Mouse (Mus musculus) MEL (cell line): ENCODE data around the gene Bclaf1. TPM values are rescaled to one million over a fixed set of nuclear protein-coding genes. Genes with fewer than 3 reads are reported as not detected.

Experiments used
- DNase-seq: peaks from one replicate; pipeline ENCODE4 v3.0.0; 2011; ENCODE audit warnings: low read depth, low spot score
- H3K27ac ChIP-seq: 2 replicates; pipeline ENCODE4 v1.5.1; 2012; ENCODE audit warnings: low read depth, mild to moderate bottlenecking, control low read depth, low read length, moderate library complexity; ENCODE audit not compliant: control insufficient read depth
- H3K27me3 ChIP-seq, 2 experiments: fragments of 150-350 bp in 1 of 2; sonication (generic) in 1 of 2; 2 replicates each; pipeline ENCODE4 v1.6.1; 2012; ENCODE audit warnings: low read length in 2 of 2, mild to moderate bottlenecking in 2 of 2, improper control_type of control experiment in 1 of 2, moderate library complexity in 1 of 2; ENCODE audit not compliant: insufficient read depth in 2 of 2, control insufficient read depth in 1 of 2
- H3K36me3 ChIP-seq, 2 experiments: 2 replicates each; pipeline ENCODE4 v1.6.1; 2012 to 2014; ENCODE audit warnings: low read length in 2 of 2, improper control_type of control experiment in 1 of 2, inconsistent platforms in 1 of 2, mild to moderate bottlenecking in 1 of 2; ENCODE audit not compliant: insufficient read depth in 2 of 2, control insufficient read depth in 1 of 2
- H3K4me1 ChIP-seq, 2 experiments: fragments of 150-350 bp in 1 of 2; sonication (generic) in 1 of 2; 2 replicates each; pipeline ENCODE4 v1.6.1; 2012; ENCODE audit warnings: low read length in 2 of 2, improper control_type of control experiment in 1 of 2, mild to moderate bottlenecking in 1 of 2; ENCODE audit not compliant: insufficient read depth in 2 of 2, control insufficient read depth in 1 of 2
- H3K4me3 ChIP-seq, 2 experiments: fragments of 150-350 bp in 1 of 2; sonication (generic) in 1 of 2; 2 replicates each; pipeline ENCODE4 v1.5.1; 2012; ENCODE audit warnings: low read depth in 2 of 2, low read length in 2 of 2, mild to moderate bottlenecking in 2 of 2, moderate library complexity in 2 of 2, control low read depth in 1 of 2, improper control_type of control experiment in 1 of 2; ENCODE audit not compliant: control insufficient read depth in 1 of 2, insufficient read depth in 1 of 2
- H3K79me2 ChIP-seq: 2 replicates; pipeline ENCODE4 v1.6.1; 2012; ENCODE audit warnings: mild to moderate bottlenecking, low read length, moderate library complexity; ENCODE audit not compliant: control insufficient read depth, poor library complexity, insufficient read depth
- H3K9ac ChIP-seq: 2 replicates; pipeline ENCODE4 v1.6.1; 2012; ENCODE audit warnings: low read depth, mild to moderate bottlenecking, control low read depth, low read length, moderate library complexity; ENCODE audit not compliant: control insufficient read depth, poor library complexity, severe bottlenecking
- H3K9me3 ChIP-seq: fragments of 150-350 bp; sonication (generic); replicated peaks from 2 replicates; pipeline ENCODE4 v1.6.1; 2012; ENCODE audit warnings: mild to moderate bottlenecking, low read length, improper control_type of control experiment, moderate library complexity; ENCODE audit not compliant: insufficient read depth
- BHLHE40 ChIP-seq: IDR thresholded peaks from 2 replicates; pipeline ENCODE4 v1.6.1; 2012; ENCODE audit warnings: low read depth, mild to moderate bottlenecking, inconsistent platforms, low read length, improper control_type of control experiment, borderline replicate concordance
- CHD2 ChIP-seq: IDR thresholded peaks from 2 replicates; pipeline ENCODE4 v1.6.1; 2011; ENCODE audit warnings: low read length, improper control_type of control experiment
- CTCF ChIP-seq, 3 experiments: IDR thresholded peaks in 2 of 3; conservative IDR thresholded peaks in 1 of 3; 2 replicates each; pipeline ENCODE4 v1.5.1; 2011 to 2012; ENCODE audit warnings: low read length in 3 of 3, low read depth in 2 of 3, mild to moderate bottlenecking in 2 of 3, improper control_type of control experiment in 1 of 3, inconsistent platforms in 1 of 3, mixed read lengths in 1 of 3, moderate library complexity in 1 of 3; ENCODE audit not compliant: control insufficient read depth in 1 of 3, insufficient read depth in 1 of 3, poor library complexity in 1 of 3, severe bottlenecking in 1 of 3
- E2F4 ChIP-seq: IDR thresholded peaks from 2 replicates; pipeline ENCODE4 v1.6.1; 2011; ENCODE audit warnings: low read depth, low read length, improper control_type of control experiment, borderline replicate concordance
- ETS1 ChIP-seq: IDR thresholded peaks from 2 replicates; pipeline ENCODE4 v1.6.1; 2012; ENCODE audit warnings: low read depth, mild to moderate bottlenecking, inconsistent platforms, low read length, improper control_type of control experiment, moderate library complexity
- GATA1 ChIP-seq: IDR thresholded peaks from 2 replicates; pipeline ENCODE4 v1.6.1; 2011; ENCODE audit warnings: low read depth, low read length, improper control_type of control experiment
- HCFC1 ChIP-seq: IDR thresholded peaks from 2 replicates; pipeline ENCODE4 v1.6.1; 2012; ENCODE audit warnings: low read depth, mild to moderate bottlenecking, inconsistent platforms, low read length, improper control_type of control experiment, moderate library complexity
- MAX ChIP-seq: IDR thresholded peaks from 2 replicates; pipeline ENCODE4 v1.6.1; 2011; ENCODE audit warnings: low read length, improper control_type of control experiment
- MAZ ChIP-seq: IDR thresholded peaks from 2 replicates; pipeline ENCODE4 v1.6.1; 2012; ENCODE audit warnings: low read depth, mild to moderate bottlenecking, inconsistent platforms, low read length, improper control_type of control experiment
- MXI1 ChIP-seq: IDR thresholded peaks from 2 replicates; pipeline ENCODE4 v1.6.1; 2011; ENCODE audit warnings: mild to moderate bottlenecking, low read depth, low read length, improper control_type of control experiment
- MYC ChIP-seq: IDR thresholded peaks from 2 replicates; pipeline ENCODE4 v1.6.1; 2011; ENCODE audit warnings: low read depth, mild to moderate bottlenecking, low read length, improper control_type of control experiment, moderate library complexity
- NELFE ChIP-seq: IDR thresholded peaks from 2 replicates; pipeline ENCODE4 v1.6.1; 2011; ENCODE audit warnings: low read depth, low read length, improper control_type of control experiment
- NRF1 ChIP-seq: IDR thresholded peaks from 2 replicates; pipeline ENCODE4 v1.6.1; 2014; ENCODE audit warnings: low read depth, mild to moderate bottlenecking, inconsistent platforms, low read length, improper control_type of control experiment, moderate library complexity; ENCODE audit not compliant: poor library complexity, insufficient read depth, severe bottlenecking
- POLR2AphosphoS2 ChIP-seq: IDR thresholded peaks from 2 replicates; pipeline ENCODE4 v1.6.1; 2011; ENCODE audit warnings: low read length, improper control_type of control experiment
- RCOR1 ChIP-seq: IDR thresholded peaks from 2 replicates; pipeline ENCODE4 v1.6.1; 2012; ENCODE audit warnings: low read depth, mild to moderate bottlenecking, inconsistent platforms, low read length, improper control_type of control experiment
- SMC3 ChIP-seq: IDR thresholded peaks from 2 replicates; pipeline ENCODE4 v1.6.1; 2011; ENCODE audit warnings: low read depth, low read length, improper control_type of control experiment
- TAL1 ChIP-seq: IDR thresholded peaks from 2 replicates; pipeline ENCODE4 v1.6.1; 2012; ENCODE audit warnings: mild to moderate bottlenecking, inconsistent platforms, low read length, moderate library complexity, mixed read lengths
- TBP ChIP-seq: IDR thresholded peaks from 2 replicates; pipeline ENCODE4 v1.8.0; 2011; ENCODE audit warnings: low read depth, low read length, improper control_type of control experiment
- USF1 ChIP-seq: IDR thresholded peaks from 2 replicates; pipeline ENCODE4 v1.6.1; 2014; ENCODE audit warnings: low read depth, mild to moderate bottlenecking, inconsistent platforms, low read length, improper control_type of control experiment, moderate library complexity
- USF2 ChIP-seq, 2 experiments: IDR thresholded peaks; 2 replicates each; pipeline ENCODE4 v1.6.1; 2011 to 2012; ENCODE audit warnings: improper control_type of control experiment in 2 of 2, low read length in 2 of 2, borderline replicate concordance in 1 of 2, inconsistent platforms in 1 of 2, low read depth in 1 of 2, mild to moderate bottlenecking in 1 of 2; ENCODE audit not compliant: insufficient read depth in 1 of 2
- ZC3H11A ChIP-seq: IDR thresholded peaks from 2 replicates; pipeline ENCODE4 v1.6.1; 2012; ENCODE audit warnings: low read depth, mild to moderate bottlenecking, inconsistent platforms, low read length, improper control_type of control experiment
- ZNF384 ChIP-seq: IDR thresholded peaks from 2 replicates; pipeline ENCODE4 v1.6.1; 2012; ENCODE audit warnings: low read depth, mild to moderate bottlenecking, inconsistent platforms, low read length, improper control_type of control experiment
- polyA plus RNA-seq, 2 experiments: library from polyadenylated mRNA; stranded (reverse) in 1 of 2; unstranded in 1 of 2; fragments of >175 nt in 1 of 2; fragments of >200 nt in 1 of 2; gene quantifications; 2 replicates each; pipeline versions ENCODE4 v1.2.1 to v1.2.4; 2012; ENCODE audit warnings: low replicate concordance in 2 of 2, low read depth in 1 of 2; ENCODE audit not compliant: insufficient read length in 2 of 2, insufficient read depth in 1 of 2, missing spikeins in 1 of 2
- total RNA-seq: library from RNA; depleted of rRNA; stranded (reverse); fragments of 300-350 nt; gene quantifications from 2 replicates; pipeline ENCODE4 v1.2.3, GENCODE M21; 2012

The Bclaf1 gene
- total and polyA plus RNA-seq, 3 experiments = 94.0 to 412 (median 171) TPM

DNA sequence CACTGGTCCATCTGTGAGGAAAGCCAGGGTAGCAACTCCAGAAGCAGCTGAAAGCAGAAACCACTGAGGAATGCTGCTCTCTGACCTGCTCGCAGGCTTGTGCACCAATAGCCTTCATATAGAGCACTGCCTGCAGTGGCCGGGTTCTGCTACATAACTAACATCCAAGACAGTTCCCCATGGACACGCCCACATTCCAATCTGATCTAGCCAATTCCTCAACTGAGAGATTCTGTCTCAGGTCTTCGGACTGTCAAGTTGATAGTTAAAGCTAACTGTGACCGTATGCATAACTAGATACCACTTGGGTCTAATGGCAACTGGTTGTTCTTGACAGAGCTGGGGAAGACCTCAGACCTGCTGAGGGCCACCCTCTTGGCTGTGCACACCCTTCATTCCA, 39.9 kb upstream of the Bclaf1 start:
- H3K27me3 ChIP-seq = no peaks in the 10 kb centered on the region
- H3K4me3 ChIP-seq = no peak overlapping the region
- no peaks in the 10 kb centered on the region for H3K9me3 ChIP-seq
- no peaks in the 10 kb centered on the region for H3K4me1 ChIP-seq
- no peaks in the 10 kb centered on the region for H3K79me2 ChIP-seq
- no peak overlapping the region for H3K9ac ChIP-seq
- no peak for DNase-seq
- H3K27ac ChIP-seq = no peak overlapping the region
- TF ChIP-seq MAZ = no peak
- TF ChIP-seq BHLHE40 = no peak
- no peak for TF ChIP-seq ETS1
- no peak for TF ChIP-seq TBP
- no peak for TF ChIP-seq CHD2
- no peak for TF ChIP-seq NRF1
- H3K36me3 ChIP-seq = no peaks in the 10 kb centered on the region

GRCm38 (mm10) chr10:20273278-20273677, 39.0 kb upstream of the Bclaf1 start:
- TF ChIP-seq GATA1 (no peak), MYC (no peak), ZC3H11A (no peak), TAL1 (no peak), E2F4 (no peak), MXI1 (no peak), POLR2AphosphoS2 (no peak), ETS1 (no peak), CTCF (IDR thresholded peaks at IDR 0.05 in 2 of 3, conservative IDR thresholded peaks at IDR 0.05 in 1 of 3; ENCODE audit: control insufficient read depth in 1 of 3, insufficient read depth in 1 of 3, low read depth in 2 of 3, low read length in 3 of 3, poor library complexity in 1 of 3, severe bottlenecking in 1 of 3) (no peak), NELFE (no peak), RCOR1 (no peak), SMC3 (no peak), USF1 (no peak), MAX (no peak), HCFC1 (no peak), BHLHE40 (no peak), ZNF384 (no peak), USF2 (IDR thresholded peaks at IDR 0.05; ENCODE audit: borderline replicate concordance in 1 of 2, insufficient read depth in 1 of 2, low read depth in 1 of 2, low read length in 2 of 2) (no peak)
- Histone ChIP-seq H3K27ac (no peak overlapping the region), H3K4me1 (no peaks in the 10 kb centered on the region), H3K36me3 (no peaks in the 10 kb centered on the region), H3K27me3 (no peaks in the 10 kb centered on the region), H3K79me2 (no peaks in the 10 kb centered on the region), H3K4me3 (no peak overlapping the region), H3K9me3 (no peaks in the 10 kb centered on the region), H3K9ac (no peak overlapping the region)
- no peak for DNase-seq
